Mouse (Mus musculus) right cerebral cortex, adult 2 months (tissue): Measurements from ENCODE around the gene Mthfsl.
"Not testable (repeated sequence)": the region's sequence is repeated elsewhere in the genome, so short reads cannot be mapped to it uniquely, and the experiment has no call there.

Experiments used
- DNase-seq, 2 experiments: peaks; one replicate each; pipeline ENCODE4 v3.0.0; 2021 to 2022; ENCODE audit warnings: low spot score in 2 of 2

The Mthfsl gene

GRCm38 (mm10) chr9:88691307-88691706 lies 28.8 kb downstream of the Mthfsl start:
- DNase-seq, result not testable (repeated sequence)

DNA sequence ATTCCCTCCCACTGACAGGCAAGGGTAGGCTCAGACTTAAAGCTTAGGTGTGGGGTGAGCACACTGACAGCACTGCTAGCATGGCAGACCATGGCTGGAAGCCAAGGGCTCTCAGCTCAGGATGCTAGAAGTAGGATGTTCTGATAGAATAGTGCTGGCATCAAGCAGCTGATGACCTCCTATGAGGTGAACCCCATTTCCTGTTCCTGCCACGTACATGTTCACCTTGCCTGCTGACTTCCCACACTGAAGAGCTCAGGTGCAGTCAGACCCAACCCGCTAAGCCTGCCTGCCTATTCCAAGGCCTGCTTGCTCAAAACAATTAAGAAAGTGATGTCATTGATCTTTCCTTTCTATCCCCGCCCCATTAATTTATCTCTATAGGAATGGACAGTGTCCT lies 30.6 kb downstream of the Mthfsl start:
- DNase-seq, result not testable (repeated sequence)

- not testable (repeated sequence) for DNase-seq
Observed at GRCm38 (mm10) chr9:88686719-88687118, 33.4 kb downstream of the Mthfsl start.

DNA sequence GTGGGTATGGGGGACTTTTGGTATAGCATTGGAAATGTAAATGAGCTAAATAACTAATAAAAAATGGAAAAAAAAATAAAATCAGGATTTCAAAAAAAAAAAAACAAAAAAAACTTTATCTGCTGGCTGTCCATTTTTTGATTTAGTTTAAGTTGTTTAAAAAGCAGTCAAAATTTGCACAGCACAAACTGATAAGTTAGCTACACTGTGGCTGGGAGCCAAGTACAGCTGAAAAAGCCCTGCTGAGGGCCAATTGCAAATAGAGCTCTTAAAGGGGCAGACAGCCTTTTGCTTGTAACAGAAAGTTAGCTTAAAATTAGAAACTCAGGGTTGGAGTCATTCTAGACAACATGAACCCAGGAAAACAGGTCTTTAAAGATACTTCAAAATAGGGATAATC lies 61.8 kb downstream of the Mthfsl start:
- not testable (repeated sequence) for DNase-seq

GRCm38 (mm10) chr9:88650742-88651141 lies 69.4 kb downstream of the Mthfsl start:
- not testable (repeated sequence) for DNase-seq
